8 mouse cellular contexts compared by ENCODE assay signal in genomic region chr11:94992754-94993606, GRCm38 (mm10). TPM values are rescaled to one million over a fixed set of nuclear protein-coding genes. Genes with fewer than 3 reads are reported as not detected.
DNase-seq lines count a peak whose midpoint lies in the region; ATAC-seq and TF ChIP-seq lines count a peak whose summit lies in the region.

No protein-coding gene starts in this region.

- no peaks in the 10 kb centered on the region for H3K27me3 ChIP-seq in forebrain, embryonic 14.5 days (replicated peaks; ENCODE audit: control insufficient read depth, insufficient read depth, low read length)
- no peaks in the 10 kb centered on the region for H3K27me3 ChIP-seq in hindbrain, embryonic 15.5 days
- no peaks in the 10 kb centered on the region for H3K27me3 ChIP-seq in liver, embryonic 11.5 days (replicated peaks; ENCODE audit: control insufficient read depth, insufficient read depth, low read length)

- peak overlapping the region; percentile 94 for H3K4me3 ChIP-seq in layer of hippocampus, adult 2 months
- peak overlapping the region; percentile 86 for H3K4me3 ChIP-seq in forebrain, embryonic 14.5 days (ENCODE audit: low read depth, low read length)
- peak overlapping the region; percentile 93 for H3K4me3 ChIP-seq in hindbrain, embryonic 15.5 days
- H3K4me3 ChIP-seq in liver, embryonic 11.5 days (ENCODE audit: low read depth, low read length): peak overlapping the region; percentile 98

- H3K27ac ChIP-seq in layer of hippocampus, adult 2 months: peak overlapping the region; percentile 100
- peak overlapping the region; percentile 94; the same call in 1 of the 2 replicates for H3K27ac ChIP-seq in forebrain, embryonic 14.5 days (ENCODE audit: low read depth, low read length)
- H3K27ac ChIP-seq in hindbrain, embryonic 15.5 days (replicated peaks): peak overlapping the region; percentile 95; the same call in 1 of the 2 replicates
- peak overlapping the region; percentile 92 for H3K27ac ChIP-seq in liver, embryonic 11.5 days (ENCODE audit: low read depth, low read length)

- H3K4me2 ChIP-seq in forebrain, embryonic 14.5 days (ENCODE audit: low read length): peak overlapping the region; percentile 99
- peak overlapping the region; percentile 96 for H3K4me2 ChIP-seq in hindbrain, embryonic 15.5 days
- peak overlapping the region; percentile 95 for H3K4me2 ChIP-seq in liver, embryonic 11.5 days

- ATAC-seq in forebrain, embryonic 14.5 days: no peak
- ATAC-seq in hindbrain, embryonic 15.5 days (ENCODE audit: low FRiP score, low read depth): no peak
- ATAC-seq in liver, embryonic 11.5 days (replicated peaks; ENCODE audit: low FRiP score): no peak
- ATAC-seq in monocyte, adult 5-6 weeks (replicated peaks; ENCODE audit: insufficient number of reproducible peaks, low FRiP score, low TSS enrichment, poor library complexity, severe bottlenecking): peak; percentile 62

- H3K4me1 ChIP-seq in forebrain, embryonic 14.5 days (ENCODE audit: control insufficient read depth, insufficient read depth, low read length): peaks cover 51% of the 10 kb centered on the region
- peaks cover 75% of the 10 kb centered on the region for H3K4me1 ChIP-seq in hindbrain, embryonic 15.5 days (replicated peaks)
- H3K4me1 ChIP-seq in liver, embryonic 11.5 days (replicated peaks; ENCODE audit: control insufficient read depth, insufficient read depth, low read length): peaks cover 71% of the 10 kb centered on the region

- no peak for TF ChIP-seq CTCF in layer of hippocampus, adult 2 months (conservative IDR thresholded peaks at IDR 0.05)

- peaks cover 31% of the 10 kb centered on the region for H3K36me3 ChIP-seq in forebrain, embryonic 14.5 days (ENCODE audit: control insufficient read depth, insufficient read depth, low read length)
- peaks cover 13% of the 10 kb centered on the region for H3K36me3 ChIP-seq in hindbrain, embryonic 15.5 days
- peaks cover 14% of the 10 kb centered on the region; the same call in 1 of the 2 replicates for H3K36me3 ChIP-seq in liver, embryonic 11.5 days (ENCODE audit: control insufficient read depth, insufficient read depth, low read length)

- H3K9ac ChIP-seq in forebrain, embryonic 14.5 days (ENCODE audit: low read length): peak overlapping the region; percentile 94
- peak overlapping the region; percentile 90 for H3K9ac ChIP-seq in hindbrain, embryonic 15.5 days
- peak overlapping the region; percentile 99 for H3K9ac ChIP-seq in liver, embryonic 11.5 days (ENCODE audit: low read depth, low read length)

- WGBS in forebrain, embryonic 14.5 days: 2% methylated on average over 22 of the region's 22 CpGs
- WGBS in hindbrain, embryonic 15.5 days: 2% methylated on average over 22 of the region's 22 CpGs
- 2% methylated on average over 22 of the region's 22 CpGs for WGBS in liver, embryonic 11.5 days

- H3K9me3 ChIP-seq in forebrain, embryonic 14.5 days (replicated peaks; ENCODE audit: control insufficient read depth, low read length): no peaks in the 10 kb centered on the region
- no peaks in the 10 kb centered on the region for H3K9me3 ChIP-seq in hindbrain, embryonic 15.5 days
- H3K9me3 ChIP-seq in liver, embryonic 11.5 days (ENCODE audit: control insufficient read depth, low read length): no peaks in the 10 kb centered on the region

- no peak for DNase-seq in layer of hippocampus, adult 2 months (ENCODE audit: low spot score in 2 of 2)
- no peak for DNase-seq in layer of hippocampus, adult 9-10 months (ENCODE audit: low spot score)
- DNase-seq in adrenal gland, adult 2 months: peak; percentile 83
- DNase-seq in forebrain, embryonic 14.5 days (ENCODE audit: low spot score): no peak
- peak; percentile 61 for DNase-seq in liver, embryonic 11.5 days (ENCODE audit: low spot score)
- DNase-seq in MN1 (ENCODE audit: low spot score): no peak

RNA-seq across cellular contexts. Expression of gene Ppp1r9b, which starts 2.1 kb away (rescaled TPM):
- total RNA-seq in layer of hippocampus, adult 2 months (2021): 100 to 1,000 TPM; 967 to 974 TPM
- total RNA-seq in adrenal gland, adult 2 months (2021): 100 to 1,000 TPM; 101 to 148 TPM
- 61.6 and 64.6 TPM in 2 replicates for polyA plus RNA-seq in adrenal gland, adult 2 months (2012; rRNA removed)
- polyA plus RNA-seq in forebrain, embryonic 14.5 days (2014; fragmentation: Nextera tagmentation; extraction: Ambion mirVana): 20.8 and 21.8 TPM in 2 replicates
- polyA plus RNA-seq in hindbrain, embryonic 15.5 days (2015; fragmentation: Nextera tagmentation; extraction: Ambion mirVana): 20.7 and 21.4 TPM in 2 replicates
- polyA plus RNA-seq in liver, embryonic 11.5 days (2014; fragmentation: Nextera tagmentation; extraction: Ambion mirVana): 21.9 and 27.9 TPM in 2 replicates
- 127 to 216 TPM (median 141 TPM) in 3 replicates for total RNA-seq in monocyte, adult 5-6 weeks (2017)

RNA-seq across cellular contexts. Expression of gene Samd14, which starts 16.7 kb away (rescaled TPM):
- total RNA-seq in layer of hippocampus, adult 2 months (2021): 10 to 100 TPM; 38.9 to 40.8 TPM
- total RNA-seq in adrenal gland, adult 2 months (2021): 1 to 10 TPM; 2.5 to 4.5 TPM
- polyA plus RNA-seq in adrenal gland, adult 2 months (2012; rRNA removed): 12.9 and 13.5 TPM in 2 replicates
- 81.7 and 96.5 TPM in 2 replicates for polyA plus RNA-seq in forebrain, embryonic 14.5 days (2014; fragmentation: Nextera tagmentation; extraction: Ambion mirVana)
- polyA plus RNA-seq in hindbrain, embryonic 15.5 days (2015; fragmentation: Nextera tagmentation; extraction: Ambion mirVana): 146 and 176 TPM in 2 replicates
- 55.8 and 57.8 TPM in 2 replicates for polyA plus RNA-seq in liver, embryonic 11.5 days (2014; fragmentation: Nextera tagmentation; extraction: Ambion mirVana)
- total RNA-seq in monocyte, adult 5-6 weeks (2017): 0.38 to 1.5 TPM in 2 of 3 replicates, not detected in the other

RNA-seq across cellular contexts. Expression of gene Sgca, which starts 16.9 kb away (rescaled TPM):
- total RNA-seq in layer of hippocampus, adult 2 months (2021): under 1 TPM in 1 of 2 experiments, not detected in 1; 0.44 TPM
- not detected for total RNA-seq in adrenal gland, adult 2 months (2021)
- polyA plus RNA-seq in adrenal gland, adult 2 months (2012; rRNA removed): 0.79 and 0.95 TPM in 2 replicates
- not detected in 2 replicates for polyA plus RNA-seq in forebrain, embryonic 14.5 days (2014; fragmentation: Nextera tagmentation; extraction: Ambion mirVana)
- polyA plus RNA-seq in hindbrain, embryonic 15.5 days (2015; fragmentation: Nextera tagmentation; extraction: Ambion mirVana): 0.19 TPM in 1 of 2 replicates, not detected in the other
- polyA plus RNA-seq in liver, embryonic 11.5 days (2014; fragmentation: Nextera tagmentation; extraction: Ambion mirVana): 0.22 and 0.30 TPM in 2 replicates
- not detected in 3 replicates for total RNA-seq in monocyte, adult 5-6 weeks (2017)

RNA-seq across cellular contexts. Expression of gene Hils1, which starts 25.6 kb away (rescaled TPM):
- total RNA-seq in layer of hippocampus, adult 2 months (2021): not detected
- not detected for total RNA-seq in adrenal gland, adult 2 months (2021)
- not detected in 2 replicates for polyA plus RNA-seq in adrenal gland, adult 2 months (2012; rRNA removed)
- not detected in 2 replicates for polyA plus RNA-seq in forebrain, embryonic 14.5 days (2014; fragmentation: Nextera tagmentation; extraction: Ambion mirVana)
- not detected in 2 replicates for polyA plus RNA-seq in hindbrain, embryonic 15.5 days (2015; fragmentation: Nextera tagmentation; extraction: Ambion mirVana)
- not detected in 2 replicates for polyA plus RNA-seq in liver, embryonic 11.5 days (2014; fragmentation: Nextera tagmentation; extraction: Ambion mirVana)
- total RNA-seq in monocyte, adult 5-6 weeks (2017): 2.5 TPM in 1 of 3 replicates, not detected in the others

RNA-seq across cellular contexts. Expression of gene Pdk2, which starts 48.2 kb away (rescaled TPM):
- total RNA-seq in layer of hippocampus, adult 2 months (2021): 100 to 1,000 TPM; 133 TPM
- 100 to 1,000 TPM in 1 of 2 experiments, 10 to 100 TPM in 1; 92.9 to 112 TPM for total RNA-seq in adrenal gland, adult 2 months (2021)
- 114 and 118 TPM in 2 replicates for polyA plus RNA-seq in adrenal gland, adult 2 months (2012; rRNA removed)
- polyA plus RNA-seq in forebrain, embryonic 14.5 days (2014; fragmentation: Nextera tagmentation; extraction: Ambion mirVana): 20.1 and 24.2 TPM in 2 replicates
- polyA plus RNA-seq in hindbrain, embryonic 15.5 days (2015; fragmentation: Nextera tagmentation; extraction: Ambion mirVana): 26.2 and 33.4 TPM in 2 replicates
- polyA plus RNA-seq in liver, embryonic 11.5 days (2014; fragmentation: Nextera tagmentation; extraction: Ambion mirVana): 14.9 and 15.2 TPM in 2 replicates
- total RNA-seq in monocyte, adult 5-6 weeks (2017): 2.8 to 14.5 TPM (median 4.8 TPM) in 3 replicates

Comparison
In these comparisons a context has a peak if more than half of its experiments do, and no peak if none do; other contexts are left out.
1. DNase-seq: peak in adrenal gland, adult 2 months (single experiment) and liver, embryonic 11.5 days (single experiment); none in layer of hippocampus, adult 2 months (0 of 2), layer of hippocampus, adult 9-10 months (single experiment), forebrain, embryonic 14.5 days (single experiment) and MN1 (single experiment).
2. Peak in every context shown above with its lines, with median percentiles within 50 percentile points of each other: H3K27ac ChIP-seq, H3K4me3 ChIP-seq, H3K4me2 ChIP-seq and H3K9ac ChIP-seq.